Mouse (Mus musculus) forebrain, postnatal 0 days (tissue): ENCODE data around the gene Esp4. TPM values are rescaled to one million over a fixed set of nuclear protein-coding genes. Genes with fewer than 3 reads are reported as not detected.
"Not testable (repeated sequence)": the region's sequence is repeated elsewhere in the genome, so short reads cannot be mapped to it uniquely, and the experiment has no call there.

ENCODE experiments used
- ATAC-seq: fragments of 200-750 bp; cut with Nextera tagmentation; 2 replicates; pipeline ENCODE4 v1.8.0; 2017; ENCODE audit warnings: mild to moderate bottlenecking, moderate library complexity
- DNase-seq: peaks from one replicate; pipeline ENCODE4 v3.0.0-alpha.2; 2015
- H3K27ac ChIP-seq: fragments of 300-500 bp; sonication (generic); 2 replicates; pipeline ENCODE4 v1.5.1; 2014; ENCODE audit warnings: low read depth, mild to moderate bottlenecking, antibody characterized with exemption, low read length, moderate library complexity, mixed read lengths
- H3K27me3 ChIP-seq: fragments of 300-500 bp; sonication (generic); 2 replicates; pipeline ENCODE4 v1.6.1; 2014; ENCODE audit warnings: mild to moderate bottlenecking, low read length, mixed read lengths; ENCODE audit not compliant: insufficient read depth
- H3K36me3 ChIP-seq: fragments of 300-500 bp; sonication (generic); 2 replicates; pipeline ENCODE4 v1.6.1; 2014; ENCODE audit warnings: mild to moderate bottlenecking, moderate library complexity; ENCODE audit not compliant: insufficient read depth
- H3K4me1 ChIP-seq: fragments of 300-500 bp; sonication (generic); 2 replicates; pipeline ENCODE4 v1.6.1; 2014; ENCODE audit warnings: antibody characterized with exemption; ENCODE audit not compliant: insufficient read depth
- H3K4me2 ChIP-seq: fragments of 300-500 bp; sonication (generic); 2 replicates; pipeline ENCODE4 v1.6.1; 2014; ENCODE audit warnings: low read depth, mild to moderate bottlenecking, moderate library complexity
- H3K4me3 ChIP-seq: fragments of 300-500 bp; sonication (generic); 2 replicates; pipeline ENCODE4 v1.5.1; 2014; ENCODE audit warnings: low read depth, low read length, mixed read lengths
- H3K9ac ChIP-seq: fragments of 300-500 bp; sonication (generic); 2 replicates; pipeline ENCODE4 v1.6.1; 2014; ENCODE audit warnings: mild to moderate bottlenecking
- H3K9me3 ChIP-seq: fragments of 300-500 bp; sonication (generic); 2 replicates; pipeline ENCODE4 v1.6.1; 2016; ENCODE audit warnings: low read length
- CTCF ChIP-seq: sonication (generic); IDR thresholded peaks from 2 replicates; pipeline ENCODE4 v1.5.1; 2016; ENCODE audit warnings: antibody characterized with exemption, control low read depth, low read depth
- WGBS: fragments of 180-500 bp; shearing (Covaris S2); extraction: QIAGEN DNeasy Blood & Tissue Kit; methylation state at CpG from one replicate; pipeline ENCODE4 v1.1.7; 2014; 5-methylcytosine and 5-hydroxymethylcytosine counted together
- polyA plus RNA-seq: library from polyadenylated mRNA; unstranded; fragments of >200 nt; fragmentation: Nextera tagmentation; extraction: Ambion mirVana; gene quantifications from 2 replicates; pipeline ENCODE4 v1.2.1, GENCODE M21; 2015
- total RNA-seq: library from RNA; depleted of rRNA; stranded (reverse); fragments of >200 nt; gene quantifications from 2 replicates; pipeline ENCODE4 v1.2.3, GENCODE M21; 2014; rRNA removed

Esp4 gene
- total RNA-seq (not detected in 2 replicates), polyA plus RNA-seq (not detected in 2 replicates)

GRCm38 (mm10) chr17:40598294-40598693, at the start of gene Esp4:
Gene Esp4 (plus strand): TSS chr17:40598594.
- DNase-seq (no peak), ATAC-seq (no peak)
- H3K27me3 ChIP-seq, result no peaks in the 10 kb centered on the region
- H3K9me3 ChIP-seq, result no peaks in the 10 kb centered on the region
- no peak for TF ChIP-seq CTCF
- H3K4me2 ChIP-seq, result no peak within 1 kb of the TSS
- no peak within 1 kb of the TSS for H3K27ac ChIP-seq
- no peaks in the 10 kb centered on the region for H3K36me3 ChIP-seq
- no peak within 1 kb of the TSS for H3K9ac ChIP-seq
- H3K4me3 ChIP-seq, result no peak within 1 kb of the TSS
- no peaks in the 10 kb centered on the region for H3K4me1 ChIP-seq

- Histone ChIP-seq H3K9ac (no peak overlapping the region), H3K36me3 (no peaks in the 10 kb centered on the region), H3K27me3 (no peaks in the 10 kb centered on the region), H3K9me3 (no peaks in the 10 kb centered on the region), H3K4me2 (no peak overlapping the region), H3K27ac (no peak overlapping the region), H3K4me3 (no peak overlapping the region), H3K4me1 (no peaks in the 10 kb centered on the region)
- no peak for ATAC-seq
- no peak for DNase-seq
- no peak for TF ChIP-seq CTCF
- 84% methylated on average over 1 of the region's 1 CpGs for WGBS
These were observed 44.9 kb upstream of the Esp4 start for GRCm38 (mm10) chr17:40553470-40553869.

GRCm38 (mm10) chr17:40561207-40561606, 37.2 kb upstream of the Esp4 start, which contains the start of gene Esp6:
Gene Esp6 (plus strand): TSS chr17:40561507.
- no peak for ATAC-seq
- TF ChIP-seq CTCF, result no peak

GRCm38 (mm10) chr17:40583906-40584305, 14.5 kb upstream of the Esp4 start:
- not testable (repeated sequence) for H3K36me3 ChIP-seq, H3K27me3 ChIP-seq, ATAC-seq, H3K9me3 ChIP-seq, DNase-seq, H3K4me1 ChIP-seq, H3K27ac ChIP-seq, H3K9ac ChIP-seq, H3K4me3 ChIP-seq, H3K4me2 ChIP-seq
- WGBS, result 44% methylated on average over 6 of the region's 6 CpGs

More at GRCm38 (mm10) chr17:40561207-40561606, 37.2 kb upstream of the Esp4 start, which contains the start of gene Esp6:
- no peak within 1 kb of the TSS for H3K4me3 ChIP-seq
- H3K4me1 ChIP-seq, result no peaks in the 10 kb centered on the region
- H3K27me3 ChIP-seq, result no peaks in the 10 kb centered on the region
- 91% methylated on average over 5 of the region's 5 CpGs for WGBS
- no peak for DNase-seq
- no peaks in the 10 kb centered on the region for H3K36me3 ChIP-seq
- H3K4me2 ChIP-seq, result no peak within 1 kb of the TSS
- no peak within 1 kb of the TSS for H3K9ac ChIP-seq
- H3K9me3 ChIP-seq, result no peaks in the 10 kb centered on the region
- no peak within 1 kb of the TSS for H3K27ac ChIP-seq

GRCm38 (mm10) chr17:40591297-40591696, 7.1 kb upstream of the Esp4 start:
- no peaks in the 10 kb centered on the region for H3K4me1 ChIP-seq
- no peak for TF ChIP-seq CTCF
- no peak overlapping the region for H3K27ac ChIP-seq
- H3K9ac ChIP-seq, result no peak overlapping the region
- no peaks in the 10 kb centered on the region for H3K27me3 ChIP-seq
- H3K4me3 ChIP-seq, result no peak overlapping the region
- H3K4me2 ChIP-seq, result no peak overlapping the region
- DNase-seq (no peak), ATAC-seq (no peak)
- H3K36me3 ChIP-seq, result no peaks in the 10 kb centered on the region
- no peaks in the 10 kb centered on the region for H3K9me3 ChIP-seq

- not testable (repeated sequence) for DNase-seq, H3K9ac ChIP-seq, H3K27ac ChIP-seq, H3K9me3 ChIP-seq, ATAC-seq, H3K36me3 ChIP-seq, H3K27me3 ChIP-seq, H3K4me2 ChIP-seq, H3K4me3 ChIP-seq, H3K4me1 ChIP-seq
- 93% methylated on average over 1 of the region's 1 CpGs for whole genome bisulfite sequencing
These were observed 33.4 kb downstream of the Esp4 start, which contains the start of gene Esp3 for GRCm38 (mm10) chr17:40631775-40632174. Gene Esp3 (plus strand): TSS chr17:40632075.

Other genes with a start within 250 kb of the Esp4 start
- not detected in 2 replicates for gene Esp8, start 78.6 kb upstream of the Esp4 start, total RNA-seq
- gene Esp8, start 78.6 kb upstream of the Esp4 start, polyA plus RNA-seq, result not detected in 2 replicates
- not detected in 2 replicates for gene Esp6, start 37.1 kb upstream of the Esp4 start, total RNA-seq
- not detected in 2 replicates for gene Esp6, start 37.1 kb upstream of the Esp4 start, polyA plus RNA-seq
- gene Esp3, start 33.5 kb downstream of the Esp4 start, total RNA-seq, result not detected in 2 replicates
- not detected in 2 replicates for gene Esp3, start 33.5 kb downstream of the Esp4 start, polyA plus RNA-seq
- gene Esp1, start 128.5 kb downstream of the Esp4 start, total RNA-seq, result not detected in 2 replicates
- gene Esp1, start 128.5 kb downstream of the Esp4 start, polyA plus RNA-seq, result not detected in 2 replicates
- 0.31 TPM in 1 of 2 replicates, not detected in the other for gene Crisp2, start 208.4 kb downstream of the Esp4 start, total RNA-seq
- not detected in 2 replicates for gene Crisp2, start 208.4 kb downstream of the Esp4 start, polyA plus RNA-seq
- gene Rhag, start 212.5 kb downstream of the Esp4 start, total RNA-seq, result not detected in 2 replicates
- gene Rhag, start 212.5 kb downstream of the Esp4 start, polyA plus RNA-seq, result not detected in 2 replicates